Mouse (Mus musculus) gastrocnemius, postnatal 10 days (tissue): Measurements from ENCODE around the gene Pfkfb4. TPM values are rescaled to one million over a fixed set of nuclear protein-coding genes. Genes with fewer than 3 reads are reported as not detected.
A peak's percentile ranks its signal among the peaks of the same experiment; 100 is the strongest.

Experiments used
- DNase-seq: peaks from one replicate; pipeline ENCODE4 v3.0.0; 2021; ENCODE audit warnings: mixed read lengths
- microRNA-seq, 2 experiments: library from miRNA; unstranded; fragments of <30 nt; microRNA quantifications; one replicate each; pipeline ENCODE4 v1.2.0; 2021
- total RNA-seq, 2 experiments: library from RNA; stranded (reverse); gene quantifications; 2 replicates each; pipeline ENCODE4 v1.2.3; 2021

Pfkfb4 gene
- total RNA-seq, 2 experiments from 2014 or later, result 26.9 TPM

DNA sequence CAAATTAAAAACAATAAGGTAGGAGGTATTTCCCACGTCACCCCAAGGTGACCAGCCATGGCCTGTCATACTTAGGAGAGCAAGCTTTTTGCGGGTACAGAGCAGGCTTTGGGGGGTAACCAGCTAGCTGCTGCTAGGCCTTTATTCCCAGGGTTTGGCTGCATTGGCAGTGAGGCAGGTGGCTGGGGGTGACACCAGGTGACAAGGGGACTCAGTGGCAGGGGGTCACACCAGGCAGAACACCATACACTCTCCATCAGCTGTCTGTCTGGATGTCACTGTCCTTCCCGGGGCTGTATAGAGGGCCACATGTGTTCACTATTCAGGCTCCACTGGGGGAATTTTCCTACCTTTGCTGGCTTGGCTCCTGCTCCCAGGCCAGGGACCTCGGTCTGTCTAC lies 65.3 kb downstream of the Pfkfb4 start:
- no peak for DNase-seq

DNA sequence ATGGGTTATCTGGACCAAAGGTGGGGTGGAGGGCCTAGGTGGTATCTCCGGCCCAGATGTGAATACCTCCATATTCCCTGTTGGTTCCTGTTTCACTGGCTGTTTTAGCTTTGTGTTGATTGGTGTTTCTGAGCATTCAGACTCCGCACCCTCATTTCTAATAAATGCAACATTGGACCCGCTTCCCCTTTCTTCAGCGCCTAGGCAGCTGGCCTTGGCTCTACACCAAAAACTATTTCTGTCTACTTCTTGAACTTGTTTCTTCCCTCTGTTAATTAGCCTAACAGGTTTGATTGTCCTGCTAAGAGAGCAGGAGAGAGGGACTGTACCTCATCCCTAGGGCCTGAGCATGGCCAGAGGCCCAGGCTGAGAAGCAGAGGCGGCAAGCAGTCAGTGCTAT lies 66.0 kb downstream of the Pfkfb4 start:
- DNase-seq, result no peak

DNA sequence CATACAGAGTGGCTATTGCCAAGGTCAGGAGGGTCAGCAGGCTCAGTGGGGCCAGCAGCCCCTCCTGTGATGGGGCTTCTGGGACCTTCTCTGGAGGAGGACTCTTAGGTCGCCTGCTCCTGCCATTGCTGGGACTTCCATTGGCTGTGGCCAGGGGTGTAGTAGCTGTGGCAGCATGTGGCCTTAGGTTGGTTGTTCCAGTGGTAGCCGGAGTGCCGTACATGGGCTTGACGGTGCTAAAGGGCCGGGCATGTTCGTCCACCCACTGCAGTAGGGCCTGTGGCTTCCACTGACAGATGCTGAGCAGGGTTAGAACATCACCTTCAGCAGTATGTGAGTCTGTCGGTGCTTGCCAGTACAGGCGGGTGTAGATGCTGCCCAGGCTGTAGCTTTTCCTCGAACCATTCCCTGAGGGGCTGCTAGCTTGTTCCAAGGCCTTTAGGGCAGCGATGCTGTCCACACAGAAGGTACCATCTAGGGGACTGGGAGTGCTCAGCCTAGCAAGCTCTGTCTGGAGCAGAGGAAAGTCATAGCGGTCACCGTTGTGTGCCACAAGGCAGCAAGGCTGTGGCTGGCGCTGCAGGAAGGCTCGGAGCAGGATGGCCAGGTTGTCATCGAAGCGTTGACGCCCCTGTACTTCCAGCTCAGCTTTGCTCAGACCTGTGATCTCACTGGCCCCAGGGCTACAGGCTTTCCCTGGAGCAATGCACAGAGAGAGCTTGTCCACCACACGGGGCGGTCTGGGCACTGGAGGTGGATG lies 66.6 kb downstream of the Pfkfb4 start:
- no peak for DNase-seq

DNA sequence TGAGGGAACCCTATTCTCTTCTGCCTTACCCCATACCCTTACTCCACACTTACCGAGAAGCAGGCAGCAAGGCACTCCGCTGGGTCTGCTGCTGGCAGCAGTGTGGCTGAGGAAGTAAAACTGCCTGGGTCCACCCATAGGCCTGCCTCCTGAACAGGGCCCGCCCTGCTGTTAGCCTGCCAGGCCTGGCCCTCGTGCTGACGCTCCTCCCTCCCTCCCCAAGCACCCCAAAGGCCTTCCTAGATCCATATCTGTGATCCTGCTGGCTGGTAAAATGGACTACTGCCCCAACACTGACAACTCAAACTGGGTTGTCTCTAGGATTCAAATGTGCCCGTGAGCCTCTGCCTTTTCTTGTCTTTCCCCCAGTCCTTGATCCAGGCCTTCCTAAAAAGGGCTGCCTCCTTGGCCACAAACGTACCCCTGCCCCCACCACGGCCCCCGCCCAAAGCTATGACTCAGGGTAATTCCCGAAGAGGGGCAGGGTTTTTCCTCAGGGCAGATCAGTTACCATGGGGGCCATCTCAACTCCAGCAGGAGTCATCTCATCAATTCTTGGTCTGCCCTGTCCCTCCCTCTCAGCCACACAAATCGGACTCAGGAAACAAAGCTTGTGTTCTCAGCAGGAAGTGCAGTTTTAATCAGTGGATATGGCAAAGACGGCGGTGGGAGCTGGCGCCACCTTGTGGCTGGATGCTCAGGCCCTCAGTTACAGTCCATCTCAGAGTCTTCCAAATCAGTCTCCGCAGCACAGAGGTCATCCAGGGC lies 67.7 kb downstream of the Pfkfb4 start, which contains the start of gene Trex1:
Gene Trex1 (minus strand): TSS at position 599 of the 768 bp plus-strand sequence.
- peak; percentile 89 for DNase-seq

- no peak for DNase-seq
Measured at GRCm38 (mm10) chr9:109060184-109060897, 68.8 kb downstream of the Pfkfb4 start.

GRCm38 (mm10) chr9:109060898-109061295 lies 69.3 kb downstream of the Pfkfb4 start:
- DNase-seq, result no peak

DNA sequence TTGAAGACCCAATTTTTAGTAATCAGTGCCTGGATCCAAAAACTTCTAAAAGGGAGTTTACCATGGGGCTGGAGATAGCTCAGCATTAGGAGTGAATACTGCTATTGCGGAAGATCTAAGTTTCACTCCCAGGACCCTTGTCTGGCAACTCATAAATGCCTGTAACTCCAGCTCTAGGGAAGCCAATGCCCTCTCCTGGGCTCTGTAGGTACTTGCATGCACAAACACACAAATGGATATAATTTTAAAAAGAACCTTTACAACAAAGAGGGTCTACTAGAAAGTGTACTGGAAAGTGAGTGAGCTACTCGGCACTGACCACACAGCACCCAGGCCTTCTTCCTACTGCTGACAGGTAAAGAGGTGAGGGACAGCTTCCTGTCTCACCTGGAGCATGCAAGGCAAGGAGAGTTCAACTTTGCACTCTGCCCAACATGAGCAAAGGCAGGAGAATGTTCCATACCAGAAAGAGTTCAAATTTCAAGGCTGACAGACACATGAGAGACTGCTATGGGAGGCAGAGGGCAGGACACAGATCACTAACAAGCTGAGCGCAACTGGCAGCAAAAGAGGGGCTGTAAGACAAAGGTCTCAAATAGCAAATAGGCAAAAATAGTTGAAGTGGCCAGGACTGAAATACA lies 76.6 kb downstream of the Pfkfb4 start:
- no peak for DNase-seq

- peak; percentile 90 for DNase-seq
Measured at GRCm38 (mm10) chr9:109073661-109074573, 82.3 kb downstream of the Pfkfb4 start, which contains the start of gene Atrip. TSS of gene Atrip (minus strand) at chr9:109074124.

GRCm38 (mm10) chr9:109080516-109080915 lies 88.9 kb downstream of the Pfkfb4 start:
- DNase-seq, result no peak

- no peak for DNase-seq
Measured at GRCm38 (mm10) chr9:109081749-109082123, 90.2 kb downstream of the Pfkfb4 start.

Small RNA genes within 50 kb of the gene (microRNA-seq; reads per million reads assigned to microRNA genes)
- gene Mir711, result 0 reads per million in 2 experiments

Other genes starting within 250 kb of the Pfkfb4 start
- gene Ip6k2, start 208.0 kb upstream of the Pfkfb4 start, total RNA-seq, result 10 to 100 TPM; 30.6 to 39.6 TPM
- 1 to 10 TPM; 5.3 to 6.3 TPM for gene Nckipsd, start 183.4 kb upstream of the Pfkfb4 start, total RNA-seq
- gene Celsr3, start 165.5 kb upstream of the Pfkfb4 start, total RNA-seq, result under 1 TPM; 0.14 to 0.54 TPM
- 10 to 100 TPM; 10.8 to 12.9 TPM for gene Slc26a6, start 138.5 kb upstream of the Pfkfb4 start, total RNA-seq
- gene Tmem89, start 77.2 kb upstream of the Pfkfb4 start, total RNA-seq, result not detected
- gene Uqcrc1, start 55.1 kb upstream of the Pfkfb4 start, total RNA-seq, result 100 to 1,000 TPM; 676 to 836 TPM
- 1 to 10 TPM; 5.4 to 6.9 TPM for gene Col7a1, start 38.2 kb upstream of the Pfkfb4 start, total RNA-seq
- gene Ucn2, start 5.8 kb upstream of the Pfkfb4 start, total RNA-seq, result 1 to 10 TPM in 1 of 2 experiments, under 1 TPM in 1; 0.82 to 1.2 TPM
- gene Shisa5, start 46.8 kb downstream of the Pfkfb4 start, total RNA-seq, result 10 to 100 TPM; 30.9 to 39.2 TPM
- gene Trex1, start 68.0 kb downstream of the Pfkfb4 start, total RNA-seq, result 10 to 100 TPM; 10.8 to 11.4 TPM
- gene Atrip, start 82.3 kb downstream of the Pfkfb4 start, total RNA-seq, result 10 to 100 TPM in 1 of 2 experiments, 1 to 10 TPM in 1; 7.6 to 11.6 TPM
- 1 to 10 TPM; 7.1 to 7.6 TPM for gene Ccdc51, start 90.7 kb downstream of the Pfkfb4 start, total RNA-seq
- 100 to 1,000 TPM; 213 to 219 TPM for gene Tma7, start 90.8 kb downstream of the Pfkfb4 start, total RNA-seq
- 1 to 10 TPM; 3.5 to 6.2 TPM for gene Plxnb1, start 103.6 kb downstream of the Pfkfb4 start, total RNA-seq
- gene Fbxw21, start 170.3 kb downstream of the Pfkfb4 start, total RNA-seq, result not detected
- gene Fbxw13, start 204.2 kb downstream of the Pfkfb4 start, total RNA-seq, result not detected
- gene Fbxw20, start 243.0 kb downstream of the Pfkfb4 start, total RNA-seq, result not detected